Mouse (Mus musculus): ENCODE data around the gene Brpf1. TPM values are rescaled to one million over a fixed set of nuclear protein-coding genes. Genes with fewer than 3 reads are reported as not detected.
A peak's percentile ranks its signal among the peaks of the same experiment; 100 is the strongest.

Brpf1 gene
- polyA plus RNA-seq, 1 experiment from 2014 or later: 19.1 TPM

DNA sequence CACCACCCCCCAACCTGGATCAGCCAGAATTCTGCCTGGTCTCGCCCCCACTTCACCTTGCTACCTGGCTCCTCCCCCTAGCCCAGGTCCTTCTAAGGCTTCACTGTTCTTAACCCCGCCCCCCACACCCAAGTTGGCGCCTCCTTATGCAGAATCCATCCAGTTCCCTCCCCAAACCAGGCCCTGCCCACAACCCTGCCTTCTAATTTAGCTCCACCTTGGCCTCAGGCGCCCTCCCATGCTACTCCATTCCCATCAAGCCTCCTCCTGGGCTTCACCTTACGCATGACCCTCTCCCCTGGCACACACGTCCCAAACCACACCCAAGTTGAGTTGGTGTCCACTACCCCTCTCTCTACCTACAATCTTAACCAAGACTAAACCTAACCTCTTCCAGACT is 23.4 kb upstream of the Brpf1 start:
- WGBS: 9% methylated on average over 6 of the region's 6 CpGs
- Histone ChIP-seq H3K9me3 (no peaks in the 10 kb centered on the region), H3K4me2 (peak overlapping the region; percentile 32; the same call in 1 of the 2 replicates), H3K4me3 (no peak overlapping the region), H3K9ac (no peak overlapping the region), H3K4me1 (peaks cover 13% of the 10 kb centered on the region), H3K27me3 (peaks cover 45% of the 10 kb centered on the region), H3K36me3 (peaks cover 13% of the 10 kb centered on the region; the same call in 1 of the 2 replicates), H3K27ac (no peak overlapping the region)
- ATAC-seq (ENCODE audit: insufficient number of reproducible peaks, insufficient read depth, low FRiP score, low TSS enrichment, low read depth): no peak

DNA sequence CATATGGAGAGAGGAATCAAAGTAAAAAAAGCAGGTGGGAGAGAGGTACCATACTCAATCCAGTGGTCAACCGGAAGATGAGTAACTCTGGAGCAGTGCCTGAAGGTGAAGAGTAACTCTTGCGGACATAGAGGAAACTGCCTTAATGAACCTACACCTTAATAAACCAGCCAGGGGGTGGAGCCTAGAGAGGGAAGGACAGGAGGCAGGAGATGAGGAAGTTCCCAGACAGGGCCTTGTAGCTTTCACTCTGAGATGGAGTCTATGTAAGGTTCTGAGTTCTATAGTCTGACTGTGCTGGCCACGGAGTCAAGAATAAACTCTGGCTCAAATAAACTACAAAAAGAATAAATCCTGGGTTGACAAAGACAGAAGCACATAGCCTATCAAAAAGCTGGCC is 22.0 kb upstream of the Brpf1 start:
- WGBS: 73% methylated on average over 3 of the region's 3 CpGs
- Histone ChIP-seq H3K9ac (no peak overlapping the region), H3K4me2 (no peak overlapping the region), H3K4me3 (no peak overlapping the region), H3K4me1 (peaks cover 13% of the 10 kb centered on the region), H3K27me3 (peaks cover 45% of the 10 kb centered on the region), H3K9me3 (no peaks in the 10 kb centered on the region), H3K36me3 (0 out of 2 replicates have a peak, but pooled peaks cover 5% of the 10 kb centered on the region), H3K27ac (no peak overlapping the region)
- no peak for ATAC-seq (ENCODE audit: insufficient number of reproducible peaks, insufficient read depth, low FRiP score, low TSS enrichment, low read depth)

DNA sequence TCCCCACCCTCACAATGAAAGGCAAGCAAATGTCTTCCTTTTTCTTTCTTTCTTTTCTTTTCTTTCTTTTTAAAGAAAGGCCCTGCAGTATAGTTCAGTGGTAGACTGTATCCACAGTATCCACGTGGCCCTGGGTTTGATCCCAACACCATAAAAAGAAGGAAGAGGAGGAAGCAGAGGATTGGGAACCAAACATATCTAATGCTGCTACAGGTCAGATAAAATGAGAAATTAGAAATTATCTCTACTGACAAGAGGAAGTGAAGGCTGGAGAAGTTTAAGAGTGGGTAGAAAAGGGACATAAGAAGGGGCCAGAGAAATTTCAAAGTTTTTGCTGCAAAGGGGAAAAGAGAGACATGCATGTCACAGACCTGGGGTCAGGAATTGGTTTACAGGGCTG is 20.6 kb upstream of the Brpf1 start:
- WGBS: 60% methylated on average over 1 of the region's 1 CpGs
- no peak for ATAC-seq (ENCODE audit: insufficient number of reproducible peaks, insufficient read depth, low FRiP score, low TSS enrichment, low read depth)
- no peak overlapping the region for H3K9ac ChIP-seq

DNA sequence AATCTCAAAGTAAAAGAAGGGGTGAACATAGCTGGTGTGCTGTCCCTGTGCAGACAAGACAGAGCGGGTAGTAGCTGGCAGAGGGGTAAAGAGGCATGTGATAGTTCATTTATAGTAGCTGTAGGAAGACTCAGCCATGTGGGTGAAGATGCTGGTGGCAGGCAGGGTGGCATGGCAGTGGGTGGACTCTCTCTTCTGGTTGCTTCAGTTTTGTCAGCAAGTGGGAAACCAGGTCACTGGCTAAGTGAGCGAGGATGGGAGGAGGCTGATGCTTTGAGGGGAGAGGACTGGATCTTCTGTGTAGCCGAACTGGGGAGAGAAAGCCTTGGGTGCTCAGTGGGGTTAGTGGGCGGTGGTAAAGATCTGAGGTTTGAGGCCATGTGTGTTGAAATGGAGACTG is 19.7 kb upstream of the Brpf1 start:
- no peaks in the 10 kb centered on the region for H3K36me3 ChIP-seq
- 63% methylated on average over 4 of the region's 4 CpGs for WGBS
- no peak overlapping the region for H3K4me3 ChIP-seq
- peaks cover 10% of the 10 kb centered on the region for H3K4me1 ChIP-seq
- H3K27me3 ChIP-seq: peaks cover 38% of the 10 kb centered on the region
- H3K27ac ChIP-seq: no peak overlapping the region
- H3K9ac ChIP-seq: no peak overlapping the region
- H3K4me2 ChIP-seq: no peak overlapping the region
- no peak for ATAC-seq (ENCODE audit: insufficient number of reproducible peaks, insufficient read depth, low FRiP score, low TSS enrichment, low read depth)
- no peaks in the 10 kb centered on the region for H3K9me3 ChIP-seq

More for the DNA sequence above, 20.6 kb upstream of the Brpf1 start:
- no peaks in the 10 kb centered on the region for H3K36me3 ChIP-seq
- H3K4me3 ChIP-seq: no peak overlapping the region
- H3K27me3 ChIP-seq: peaks cover 45% of the 10 kb centered on the region
- H3K4me1 ChIP-seq: peaks cover 13% of the 10 kb centered on the region
- H3K27ac ChIP-seq: no peak overlapping the region
- no peaks in the 10 kb centered on the region for H3K9me3 ChIP-seq
- no peak overlapping the region for H3K4me2 ChIP-seq

DNA sequence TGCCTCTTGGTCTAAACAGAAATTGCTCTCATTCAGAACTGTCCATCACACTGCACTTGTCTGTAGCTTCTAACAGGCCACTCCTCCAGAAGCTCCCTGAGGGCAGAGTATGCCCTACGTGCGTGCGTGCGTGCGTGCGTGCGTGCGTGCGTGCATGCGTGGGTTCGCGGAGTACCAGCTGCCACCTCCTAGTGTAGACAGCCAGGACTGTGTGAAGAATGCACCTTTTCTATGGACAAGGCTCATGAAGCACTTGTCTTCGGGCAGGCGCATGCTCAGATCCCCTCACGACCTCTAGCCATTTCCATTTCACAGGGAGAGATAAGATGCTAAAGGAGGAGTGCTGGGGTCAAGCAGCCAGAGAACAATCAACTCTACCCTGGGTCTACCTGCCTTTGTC is 17.6 kb upstream of the Brpf1 start:
- Histone ChIP-seq H3K27ac (no peak overlapping the region), H3K9ac (no peak overlapping the region), H3K4me1 (no peaks in the 10 kb centered on the region), H3K4me3 (no peak overlapping the region), H3K27me3 (peaks cover 17% of the 10 kb centered on the region), H3K9me3 (no peaks in the 10 kb centered on the region), H3K36me3 (no peaks in the 10 kb centered on the region), H3K4me2 (no peak overlapping the region)
- 84% methylated on average over 15 of the region's 15 CpGs for WGBS
- ATAC-seq (ENCODE audit: insufficient number of reproducible peaks, insufficient read depth, low FRiP score, low TSS enrichment, low read depth): no peak

DNA sequence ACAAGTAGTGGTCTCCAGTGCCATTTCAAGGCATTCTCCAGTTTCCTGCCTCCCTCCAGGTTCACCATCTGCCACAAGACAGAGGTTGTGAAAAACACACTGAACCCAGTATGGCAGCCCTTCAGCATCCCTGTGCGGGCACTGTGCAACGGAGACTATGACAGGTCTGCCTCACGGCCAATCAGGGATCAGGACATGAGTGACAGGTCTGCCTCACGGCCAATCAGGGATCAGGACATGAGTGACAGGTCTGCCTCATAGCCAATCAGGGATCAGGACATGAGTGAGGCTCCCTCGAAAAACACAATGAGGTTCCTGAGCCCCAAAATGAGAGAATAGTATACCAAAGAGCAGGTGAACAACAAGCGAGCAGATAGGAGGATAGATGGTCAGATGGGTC is 16.6 kb upstream of the Brpf1 start:
- H3K4me3 ChIP-seq: no peak overlapping the region
- H3K4me2 ChIP-seq: no peak overlapping the region
- no peak overlapping the region for H3K9ac ChIP-seq
- no peak overlapping the region for H3K27ac ChIP-seq
- H3K27me3 ChIP-seq: peaks cover 7% of the 10 kb centered on the region
- no peaks in the 10 kb centered on the region for H3K36me3 ChIP-seq
- WGBS: 67% methylated on average over 6 of the region's 6 CpGs
- no peaks in the 10 kb centered on the region for H3K9me3 ChIP-seq
- ATAC-seq (ENCODE audit: insufficient number of reproducible peaks, insufficient read depth, low FRiP score, low TSS enrichment, low read depth): no peak
- no peaks in the 10 kb centered on the region for H3K4me1 ChIP-seq

DNA sequence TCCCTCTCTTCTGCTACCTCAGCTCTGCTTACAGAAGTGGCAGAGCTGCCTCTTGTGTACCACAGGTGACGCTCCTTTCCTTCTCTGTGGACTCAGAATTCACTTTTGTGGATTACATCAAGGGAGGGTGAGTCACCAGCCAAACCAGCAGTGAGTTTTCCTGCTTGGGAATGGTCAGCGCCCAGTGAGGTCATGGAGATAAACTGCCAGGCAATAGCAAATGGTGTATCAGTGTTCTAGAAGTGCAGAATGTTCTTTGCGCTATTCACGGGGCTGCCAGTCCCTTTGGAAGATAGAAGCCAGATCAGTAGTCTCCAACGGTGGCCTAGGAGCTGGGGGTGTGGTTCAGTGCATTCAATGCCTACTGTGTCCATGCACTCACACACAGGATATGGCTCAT is 14.0 kb upstream of the Brpf1 start:
- ATAC-seq (ENCODE audit: insufficient number of reproducible peaks, insufficient read depth, low FRiP score, low TSS enrichment, low read depth): no peak
- no peaks in the 10 kb centered on the region for H3K27me3 ChIP-seq
- H3K4me2 ChIP-seq: no peak overlapping the region
- H3K4me1 ChIP-seq: no peaks in the 10 kb centered on the region
- no peaks in the 10 kb centered on the region for H3K9me3 ChIP-seq
- H3K4me3 ChIP-seq: no peak overlapping the region
- no peaks in the 10 kb centered on the region for H3K36me3 ChIP-seq
- H3K9ac ChIP-seq: no peak overlapping the region
- whole genome bisulfite sequencing: 76% methylated on average over 5 of the region's 5 CpGs
- H3K27ac ChIP-seq: no peak overlapping the region

DNA sequence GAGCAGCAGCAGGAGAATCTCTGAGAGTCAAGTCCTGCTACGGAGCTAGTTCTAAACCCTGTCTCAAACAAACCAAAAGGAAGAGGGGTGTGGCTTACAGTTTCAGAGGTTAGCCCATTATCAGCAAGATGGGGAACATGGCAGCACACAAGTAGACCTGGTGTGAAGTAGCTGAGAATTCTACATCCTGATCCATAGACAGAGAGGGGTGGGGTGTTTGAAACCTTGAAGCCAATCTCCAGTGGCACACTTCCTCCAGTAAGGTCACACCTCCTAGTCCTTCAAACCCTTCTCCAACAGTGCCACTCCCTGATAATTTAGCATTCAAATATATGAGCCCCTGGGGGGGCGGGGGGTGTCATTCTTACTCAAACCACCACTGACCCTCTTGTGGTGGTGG is 10.9 kb upstream of the Brpf1 start:
- no peaks in the 10 kb centered on the region for H3K27me3 ChIP-seq
- 0 out of 2 replicates have a peak, but pooled peaks cover 2% of the 10 kb centered on the region for H3K4me1 ChIP-seq
- ATAC-seq (ENCODE audit: insufficient number of reproducible peaks, insufficient read depth, low FRiP score, low TSS enrichment, low read depth): no peak
- no peak overlapping the region for H3K9ac ChIP-seq
- H3K4me2 ChIP-seq: no peak overlapping the region
- no peak overlapping the region for H3K4me3 ChIP-seq
- no peak overlapping the region for H3K27ac ChIP-seq
- no peaks in the 10 kb centered on the region for H3K36me3 ChIP-seq
- WGBS: 71% methylated on average over 2 of the region's 2 CpGs
- H3K9me3 ChIP-seq: no peaks in the 10 kb centered on the region

DNA sequence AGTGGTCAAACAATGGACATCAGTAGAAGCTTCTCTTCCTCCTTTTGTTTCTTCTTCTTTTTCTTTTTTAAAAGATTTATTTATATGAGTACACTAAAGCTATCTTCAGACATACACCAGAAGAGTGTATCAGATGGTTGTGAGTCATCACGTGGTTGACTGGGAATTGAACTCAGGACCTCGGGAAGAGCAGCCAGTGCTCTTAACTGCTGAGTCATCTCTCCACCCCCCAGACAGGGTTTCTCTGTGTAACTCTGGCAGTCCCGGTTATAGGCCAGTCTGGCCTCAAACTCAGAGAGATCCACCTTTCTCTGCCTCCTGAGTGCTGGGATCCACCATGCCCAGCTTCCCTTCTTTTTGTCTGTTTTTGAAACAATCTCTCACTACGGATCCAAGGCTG is 10.3 kb upstream of the Brpf1 start:
- no peak overlapping the region for H3K9ac ChIP-seq
- no peak overlapping the region for H3K4me3 ChIP-seq
- H3K4me1 ChIP-seq: 0 out of 2 replicates have a peak, but pooled peaks cover 2% of the 10 kb centered on the region
- no peaks in the 10 kb centered on the region for H3K27me3 ChIP-seq
- WGBS: 67% methylated on average over 4 of the region's 4 CpGs
- H3K36me3 ChIP-seq: no peaks in the 10 kb centered on the region
- H3K4me2 ChIP-seq: no peak overlapping the region
- ATAC-seq (ENCODE audit: insufficient number of reproducible peaks, insufficient read depth, low FRiP score, low TSS enrichment, low read depth): no peak
- no peak overlapping the region for H3K27ac ChIP-seq
- H3K9me3 ChIP-seq: no peaks in the 10 kb centered on the region

DNA sequence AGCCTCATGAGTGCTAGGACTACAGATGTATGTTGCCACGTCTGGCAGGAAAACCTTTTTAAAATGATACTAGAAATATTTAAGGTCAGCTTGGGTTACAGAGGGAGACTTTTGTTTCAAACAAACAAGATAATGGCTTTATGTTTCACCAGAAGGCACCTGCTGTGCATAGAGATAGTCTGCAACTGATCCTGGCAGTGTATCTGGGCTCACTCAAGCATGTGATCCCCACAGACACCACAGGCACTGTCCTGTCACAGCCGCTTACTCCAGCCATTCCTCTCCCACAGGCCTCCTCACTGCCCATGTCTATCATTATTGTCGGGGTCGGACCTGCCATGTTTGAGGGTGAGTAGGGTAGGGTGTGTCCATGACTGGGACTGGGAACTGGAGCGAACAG is 5.6 kb upstream of the Brpf1 start:
- ATAC-seq (ENCODE audit: insufficient number of reproducible peaks, insufficient read depth, low FRiP score, low TSS enrichment, low read depth): no peak
- H3K27me3 ChIP-seq: no peaks in the 10 kb centered on the region
- no peak overlapping the region for H3K27ac ChIP-seq
- peaks cover 7% of the 10 kb centered on the region; the same call in 1 of the 2 replicates for H3K4me1 ChIP-seq
- H3K4me2 ChIP-seq: no peak overlapping the region
- WGBS: 73% methylated on average over 5 of the region's 5 CpGs
- no peaks in the 10 kb centered on the region for H3K36me3 ChIP-seq
- H3K4me3 ChIP-seq: no peak overlapping the region
- H3K9ac ChIP-seq: no peak overlapping the region
- H3K9me3 ChIP-seq: no peaks in the 10 kb centered on the region

DNA sequence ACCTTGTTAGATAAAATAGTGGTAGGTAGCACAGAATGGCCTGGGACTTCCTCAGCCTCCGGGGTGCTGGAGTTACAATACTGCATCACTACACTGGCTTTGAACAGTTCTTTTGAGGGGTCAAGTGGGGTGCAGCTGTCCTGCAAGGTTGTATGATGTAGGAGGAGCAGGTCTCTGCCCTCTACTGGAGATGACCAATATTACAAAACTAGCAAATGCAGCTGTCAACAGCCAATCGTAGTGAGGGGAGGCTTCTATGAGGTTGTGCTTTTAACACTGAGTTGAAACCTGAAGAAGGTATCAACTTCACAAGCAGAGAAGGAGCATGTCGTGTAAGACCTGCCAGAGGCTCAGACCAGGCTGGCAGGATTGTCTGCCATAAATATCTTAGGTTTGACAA is 4.7 kb upstream of the Brpf1 start:
- Histone ChIP-seq H3K27ac (no peak overlapping the region), H3K9ac (no peak overlapping the region), H3K4me3 (no peak overlapping the region), H3K4me1 (peaks cover 7% of the 10 kb centered on the region; the same call in 1 of the 2 replicates), H3K27me3 (no peaks in the 10 kb centered on the region), H3K36me3 (no peaks in the 10 kb centered on the region), H3K4me2 (no peak overlapping the region), H3K9me3 (no peaks in the 10 kb centered on the region)
- 28% methylated on average over 3 of the region's 3 CpGs for WGBS
- ATAC-seq (ENCODE audit: insufficient number of reproducible peaks, insufficient read depth, low FRiP score, low TSS enrichment, low read depth): no peak

DNA sequence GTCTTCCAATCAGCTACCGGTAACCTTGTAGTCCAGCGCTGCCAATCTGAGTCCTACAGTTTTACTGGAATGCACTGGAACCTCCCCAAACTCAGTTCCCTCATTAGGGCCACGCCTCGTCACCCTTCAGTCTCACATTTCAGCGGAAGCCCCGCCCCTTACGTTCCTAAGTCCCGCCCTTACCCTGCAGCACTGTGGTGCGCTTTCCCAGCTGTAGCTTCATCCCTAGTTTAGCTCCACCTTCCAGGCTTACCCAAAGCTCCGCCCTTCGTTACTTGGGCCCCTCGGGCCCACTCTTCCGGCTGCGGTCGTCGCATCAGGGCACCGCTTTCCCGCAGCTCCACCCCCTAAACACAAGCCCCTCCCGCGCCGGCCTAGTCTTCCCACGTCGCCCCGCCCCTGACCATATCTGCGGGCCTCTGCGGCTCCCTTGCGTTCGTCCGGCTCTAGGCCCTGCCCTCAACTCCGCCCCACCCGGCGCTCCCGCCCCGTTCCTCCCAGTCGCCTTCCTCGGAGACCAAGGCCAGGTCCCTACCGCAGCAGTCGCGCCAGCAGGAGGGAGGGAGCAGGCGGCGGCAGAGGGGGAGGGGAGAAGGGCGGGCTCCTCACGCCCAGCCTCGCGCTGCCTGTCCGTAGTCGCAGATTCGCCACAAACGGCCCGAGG is 483 bp upstream of the Brpf1 start:
- peaks cover 15% of the 10 kb centered on the region for H3K36me3 ChIP-seq
- H3K9me3 ChIP-seq: no peaks in the 10 kb centered on the region
- peak overlapping the region; percentile 99 for H3K27ac ChIP-seq
- H3K4me2 ChIP-seq: peak overlapping the region; percentile 99
- H3K4me1 ChIP-seq: peaks cover 21% of the 10 kb centered on the region
- ATAC-seq (ENCODE audit: insufficient number of reproducible peaks, insufficient read depth, low FRiP score, low TSS enrichment, low read depth): peak; percentile 98
- H3K27me3 ChIP-seq: no peaks in the 10 kb centered on the region
- H3K9ac ChIP-seq: peak overlapping the region; percentile 97
- 2% methylated on average over 50 of the region's 50 CpGs for WGBS
- H3K4me3 ChIP-seq: peak overlapping the region; percentile 95
